Mouse (Mus musculus) frontal cortex, postnatal 14 days (tissue): ENCODE measurements around the gene Rxra.

Experiments
- DNase-seq, 2 experiments: peaks; one replicate each; pipeline ENCODE4 v3.0.0; 2022; ENCODE audit warnings: low spot score in 2 of 2

The Rxra gene

GRCm38 (mm10) chr2:27702904-27703666, 26.8 kb downstream of the Rxra start:
- DNase-seq = no peak

GRCm38 (mm10) chr2:27703852-27704640, 27.8 kb downstream of the Rxra start:
- no peak for DNase-seq

- DNase-seq = no peak
Measured at GRCm38 (mm10) chr2:27704641-27705040, 28.4 kb downstream of the Rxra start.

- no peak for DNase-seq
Measured at GRCm38 (mm10) chr2:27710871-27711382, 34.7 kb downstream of the Rxra start.

- no peak for DNase-seq
Measured at GRCm38 (mm10) chr2:27712626-27713025, 36.4 kb downstream of the Rxra start.

GRCm38 (mm10) chr2:27713378-27713777, 37.1 kb downstream of the Rxra start:
- DNase-seq = no peak

- no peak for DNase-seq
Measured at GRCm38 (mm10) chr2:27714131-27714530, 37.9 kb downstream of the Rxra start.

GRCm38 (mm10) chr2:27715221-27715620, 39.0 kb downstream of the Rxra start:
- no peak for DNase-seq

GRCm38 (mm10) chr2:27716339-27716738, 40.1 kb downstream of the Rxra start:
- DNase-seq = no peak

- DNase-seq = no peak
Measured at GRCm38 (mm10) chr2:27718191-27718590, 42.0 kb downstream of the Rxra start.

- no peak for DNase-seq
Measured at GRCm38 (mm10) chr2:27719601-27720000, 43.4 kb downstream of the Rxra start.

- no peak for DNase-seq
Measured at GRCm38 (mm10) chr2:27721611-27722010, 45.4 kb downstream of the Rxra start.

GRCm38 (mm10) chr2:27724729-27725316, 48.6 kb downstream of the Rxra start:
- DNase-seq = no peak

- no peak for DNase-seq
Measured at GRCm38 (mm10) chr2:27727994-27728854, 52.0 kb downstream of the Rxra start.

- DNase-seq = no peak
Measured at GRCm38 (mm10) chr2:27729009-27729408, 52.8 kb downstream of the Rxra start.

- DNase-seq = no peak
Measured at GRCm38 (mm10) chr2:27730002-27730905, 54.0 kb downstream of the Rxra start.

GRCm38 (mm10) chr2:27733021-27733420, 56.8 kb downstream of the Rxra start:
- no peak for DNase-seq

- no peak for DNase-seq
Measured at GRCm38 (mm10) chr2:27734328-27734727, 58.1 kb downstream of the Rxra start.

GRCm38 (mm10) chr2:27734800-27735199, 58.6 kb downstream of the Rxra start:
- DNase-seq = no peak

- no peak for DNase-seq
Measured at GRCm38 (mm10) chr2:27736802-27737201, 60.6 kb downstream of the Rxra start.
